Mouse (Mus musculus) gastrocnemius, adult 2 months (tissue): ENCODE measurements at regions not wholly inside any gene's neighbourhood (a gene's known extent, or its start where the extent isn't known, plus 50 kb on each side); places are given as distances from the start of the nearest gene placed in this dataset.

Experiments used
- DNase-seq: peaks from one replicate; pipeline ENCODE4 v3.0.0; 2022
- H3K27ac ChIP-seq: fragments of 200-600 bp; 2 replicates; pipeline ENCODE4 v1.8.1; 2022; ENCODE audit warnings: mild to moderate bottlenecking
- H3K4me3 ChIP-seq: fragments of 200-600 bp; 2 replicates; pipeline ENCODE4 v1.8.1; 2022; ENCODE audit warnings: mild to moderate bottlenecking, moderate library complexity
- CTCF ChIP-seq: fragments of 200-600 bp; IDR thresholded peaks from 2 replicates; pipeline ENCODE4 v1.8.1; 2022; ENCODE audit warnings: antibody characterized with exemption, mild to moderate bottlenecking, moderate library complexity
- intact Hi-C: fragments of 180-260 bp; cut with DNase I; formaldehyde crosslinking; loops from one replicate; pipeline ENCODE4 v1.15.1; 2025

DNA sequence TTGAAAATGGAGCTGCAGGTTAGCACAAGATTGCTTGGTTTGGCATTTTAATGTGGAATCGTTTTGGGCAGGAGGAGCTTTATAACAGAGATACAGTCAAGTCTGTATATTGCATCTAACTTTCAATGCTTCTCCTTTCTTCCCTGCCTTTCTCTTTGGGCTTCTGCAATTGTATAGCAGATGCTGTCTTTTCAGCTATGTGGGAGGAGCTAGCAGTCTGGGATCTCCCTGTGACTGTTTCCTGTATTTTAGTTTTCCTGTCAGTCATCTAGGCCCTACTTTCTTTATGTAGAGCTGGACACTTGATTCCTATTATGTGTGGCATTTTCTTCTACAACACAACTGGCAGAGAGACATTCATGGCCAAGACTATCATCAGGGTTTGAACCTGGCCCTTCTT, 313.5 kb downstream of the Bcl11a start:
- no peak overlapping the region for H3K27ac ChIP-seq
- intact Hi-C loops, result no loop called here
- no peak for DNase-seq
- H3K4me3 ChIP-seq, result no peak overlapping the region
- no peak for TF ChIP-seq CTCF

DNA sequence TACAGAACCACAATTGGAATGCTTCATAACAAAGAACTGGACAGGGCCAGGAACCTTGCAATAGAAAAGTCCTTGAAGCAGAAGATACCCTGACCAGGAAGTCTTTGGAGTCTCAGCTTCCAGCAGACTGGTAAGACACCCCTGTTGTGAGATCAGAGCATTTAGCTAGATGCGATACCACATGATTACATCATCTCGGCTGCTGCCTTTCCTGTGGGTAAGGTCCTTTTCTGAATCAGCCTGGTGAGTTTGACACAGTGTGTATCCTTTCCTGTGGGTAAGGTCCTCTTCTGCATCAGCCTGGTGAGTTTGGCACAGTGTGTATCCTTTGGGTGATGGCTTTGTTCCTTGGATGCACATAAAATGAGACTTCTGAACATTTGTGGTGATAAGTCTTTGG, 317.6 kb downstream of the Bcl11a start:
- TF ChIP-seq CTCF, result no peak
- DNase-seq, result no peak
- intact Hi-C loops, result no loop called here
- no peak overlapping the region for H3K4me3 ChIP-seq
- H3K27ac ChIP-seq, result no peak overlapping the region

DNA sequence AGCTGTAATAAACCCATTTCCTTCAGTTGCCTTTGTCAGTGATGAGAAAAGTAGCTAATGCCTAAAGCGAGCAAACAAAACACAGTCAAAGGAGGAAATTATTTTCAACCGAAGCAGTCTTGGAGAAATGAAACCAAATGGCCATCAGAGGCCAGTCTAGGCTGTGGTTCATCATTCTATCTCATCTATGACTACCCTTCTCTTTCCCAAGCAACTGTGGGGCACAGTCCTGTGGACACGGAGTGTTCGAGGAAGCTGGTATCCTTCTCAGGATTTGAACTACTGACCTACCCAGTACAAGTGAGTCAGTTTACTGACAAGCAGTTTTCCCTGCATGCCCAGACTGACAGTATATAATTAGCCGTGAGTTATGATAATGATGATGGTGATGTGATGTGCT, 319.1 kb downstream of the Bcl11a start:
- intact Hi-C loops, result no loop called here
- no peak for DNase-seq
- no peak overlapping the region for H3K4me3 ChIP-seq
- no peak for TF ChIP-seq CTCF
- no peak overlapping the region for H3K27ac ChIP-seq

DNA sequence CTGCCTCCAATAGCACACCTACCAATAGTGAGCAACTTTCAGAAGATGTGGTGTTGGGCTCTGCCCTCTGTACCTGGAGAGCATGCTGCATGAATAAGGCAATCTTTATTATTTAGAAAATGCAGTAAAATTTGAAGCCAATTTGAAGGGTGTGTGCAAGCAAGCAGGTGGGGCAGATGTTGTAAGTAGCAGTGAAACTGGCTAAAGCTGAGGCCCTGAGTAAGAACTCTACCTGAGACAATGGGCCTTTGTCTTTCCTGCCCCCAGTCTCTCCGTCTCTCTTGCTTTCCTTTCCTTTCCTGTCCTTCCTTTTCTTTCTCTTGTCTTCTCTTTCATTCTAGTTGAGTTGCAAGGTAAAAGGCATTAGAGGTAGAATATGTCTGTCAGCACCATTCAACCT, 319.9 kb downstream of the Bcl11a start:
- no peak for DNase-seq
- Histone ChIP-seq H3K27ac (no peak overlapping the region), H3K4me3 (no peak overlapping the region)
- intact Hi-C loops, result no loop called here
- no peak for TF ChIP-seq CTCF

DNA sequence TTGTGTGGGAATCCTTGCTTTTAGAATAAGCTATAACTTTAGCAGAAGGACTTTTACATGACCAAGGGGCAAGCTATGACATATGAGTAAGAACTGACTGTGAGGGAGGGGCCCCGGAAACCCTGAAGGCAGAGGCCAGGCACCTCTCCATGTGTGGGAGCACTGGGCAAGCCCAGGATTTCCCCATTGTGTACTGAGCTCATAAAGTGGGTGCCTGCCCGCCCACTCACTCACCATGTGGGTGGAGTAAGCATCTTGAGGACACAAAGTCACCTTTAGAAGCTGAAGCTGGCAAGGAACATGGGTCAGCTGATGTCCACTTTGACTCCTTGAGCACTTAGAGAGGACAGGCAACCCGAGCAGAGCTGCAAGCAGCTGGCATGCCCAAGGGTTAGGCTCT, 323.3 kb downstream of the Bcl11a start:
- Histone ChIP-seq H3K4me3 (no peak overlapping the region), H3K27ac (no peak overlapping the region)
- intact Hi-C loops, result no loop called here
- DNase-seq, result no peak
- TF ChIP-seq CTCF, result no peak

DNA sequence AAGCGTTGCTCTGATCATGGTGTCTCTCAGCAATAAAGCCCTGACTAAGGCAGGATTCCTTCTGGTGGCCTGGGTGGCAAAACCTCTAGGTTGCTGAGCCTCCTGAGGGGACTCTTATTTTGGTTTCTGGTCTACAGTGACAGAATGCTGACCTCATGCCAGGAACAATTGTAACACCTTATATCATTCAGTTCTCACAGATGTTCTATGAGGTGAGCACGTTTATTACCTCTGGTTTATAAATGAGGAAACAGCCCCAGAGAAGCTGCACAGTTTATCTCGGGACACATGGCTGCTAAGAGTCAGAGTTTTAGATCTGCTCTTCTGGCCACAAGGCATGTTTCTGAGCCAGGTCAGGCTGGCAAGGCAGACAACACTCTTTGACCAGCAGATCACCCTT, 324.3 kb downstream of the Bcl11a start:
- intact Hi-C loops, result no loop called here
- no peak for TF ChIP-seq CTCF
- Histone ChIP-seq H3K27ac (no peak overlapping the region), H3K4me3 (no peak overlapping the region)
- DNase-seq, result no peak

DNA sequence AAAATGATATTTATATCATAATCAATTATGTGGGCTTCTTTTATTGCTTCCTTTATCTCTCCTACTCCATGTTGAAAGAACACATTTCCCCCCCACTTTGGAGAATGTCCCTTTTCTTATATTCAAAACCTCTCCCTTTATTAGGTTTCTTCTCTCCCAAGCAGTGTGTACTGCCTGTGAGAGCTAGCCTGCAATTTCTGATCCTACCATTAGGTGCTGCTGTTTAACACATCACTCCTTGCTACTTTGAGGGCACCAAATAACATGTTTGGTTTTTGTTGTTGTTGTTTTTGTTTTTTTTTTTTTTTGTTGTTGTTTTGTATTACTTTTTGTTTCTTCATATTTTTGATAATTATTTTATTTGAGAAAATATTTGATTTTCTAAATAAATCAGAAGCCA, 336.9 kb downstream of the Bcl11a start:
- no peak for DNase-seq
- Histone ChIP-seq H3K4me3 (no peak overlapping the region), H3K27ac (no peak overlapping the region)
- intact Hi-C loops, result no loop called here
- TF ChIP-seq CTCF, result peak; percentile 72

DNA sequence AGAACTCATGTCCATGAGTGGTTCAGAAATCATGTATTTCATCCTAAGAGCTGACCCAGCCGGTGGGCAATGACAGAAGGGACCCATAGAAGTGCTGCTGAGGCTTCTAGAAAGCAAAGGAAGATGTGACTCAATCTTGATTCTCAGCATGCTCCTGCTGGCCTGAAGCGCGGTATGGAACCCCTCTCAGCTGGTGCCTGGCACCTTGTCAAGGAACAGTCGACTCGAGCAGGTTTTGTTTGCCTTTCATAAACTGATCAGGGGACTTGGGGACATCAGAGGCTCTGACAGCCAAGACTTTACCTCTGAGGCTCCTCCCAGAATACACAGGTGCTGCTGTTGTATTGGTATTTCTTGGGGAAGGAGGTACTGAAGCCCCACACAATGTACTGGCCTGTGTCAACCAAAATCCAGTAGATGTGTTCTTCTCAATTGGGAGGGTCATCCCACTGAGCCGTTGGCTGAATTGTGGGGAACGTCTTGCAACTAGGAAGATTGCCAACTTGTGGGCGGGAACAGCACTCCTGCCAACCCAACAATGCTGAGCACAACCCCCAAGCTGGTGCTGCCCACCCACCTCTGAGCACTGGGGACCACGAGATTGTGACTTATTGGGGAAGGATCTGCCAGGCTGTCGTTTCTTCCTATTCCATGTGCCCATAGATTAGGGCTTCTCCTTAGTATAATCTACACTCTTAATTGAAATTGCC, 344.4 kb downstream of the Bcl11a start:
- H3K27ac ChIP-seq, result no peak overlapping the region
- intact Hi-C loops, result no loop called here
- TF ChIP-seq CTCF, result no peak
- H3K4me3 ChIP-seq, result no peak overlapping the region
- DNase-seq, result no peak

DNA sequence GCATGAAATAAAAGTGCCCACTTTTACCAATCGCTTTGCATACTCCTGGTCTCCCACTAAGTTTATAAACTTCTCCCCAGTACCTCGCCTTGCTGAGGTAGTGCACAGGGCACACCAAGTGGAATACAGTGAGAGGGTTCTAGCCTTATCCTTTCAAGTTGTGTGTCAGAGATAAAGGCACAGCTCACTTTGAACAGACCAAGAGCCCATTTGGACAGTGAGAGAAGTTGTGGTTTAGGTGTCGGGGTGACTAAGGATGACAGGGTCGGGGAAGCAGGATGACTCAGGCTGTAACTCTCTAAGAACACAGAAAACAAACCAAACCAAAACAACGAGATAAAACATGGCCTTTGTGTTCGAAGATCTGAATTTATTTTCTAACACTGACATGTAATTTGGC, 345.4 kb downstream of the Bcl11a start:
- Histone ChIP-seq H3K4me3 (no peak overlapping the region), H3K27ac (no peak overlapping the region)
- intact Hi-C loops, result no loop called here
- DNase-seq, result no peak
- no peak for TF ChIP-seq CTCF

DNA sequence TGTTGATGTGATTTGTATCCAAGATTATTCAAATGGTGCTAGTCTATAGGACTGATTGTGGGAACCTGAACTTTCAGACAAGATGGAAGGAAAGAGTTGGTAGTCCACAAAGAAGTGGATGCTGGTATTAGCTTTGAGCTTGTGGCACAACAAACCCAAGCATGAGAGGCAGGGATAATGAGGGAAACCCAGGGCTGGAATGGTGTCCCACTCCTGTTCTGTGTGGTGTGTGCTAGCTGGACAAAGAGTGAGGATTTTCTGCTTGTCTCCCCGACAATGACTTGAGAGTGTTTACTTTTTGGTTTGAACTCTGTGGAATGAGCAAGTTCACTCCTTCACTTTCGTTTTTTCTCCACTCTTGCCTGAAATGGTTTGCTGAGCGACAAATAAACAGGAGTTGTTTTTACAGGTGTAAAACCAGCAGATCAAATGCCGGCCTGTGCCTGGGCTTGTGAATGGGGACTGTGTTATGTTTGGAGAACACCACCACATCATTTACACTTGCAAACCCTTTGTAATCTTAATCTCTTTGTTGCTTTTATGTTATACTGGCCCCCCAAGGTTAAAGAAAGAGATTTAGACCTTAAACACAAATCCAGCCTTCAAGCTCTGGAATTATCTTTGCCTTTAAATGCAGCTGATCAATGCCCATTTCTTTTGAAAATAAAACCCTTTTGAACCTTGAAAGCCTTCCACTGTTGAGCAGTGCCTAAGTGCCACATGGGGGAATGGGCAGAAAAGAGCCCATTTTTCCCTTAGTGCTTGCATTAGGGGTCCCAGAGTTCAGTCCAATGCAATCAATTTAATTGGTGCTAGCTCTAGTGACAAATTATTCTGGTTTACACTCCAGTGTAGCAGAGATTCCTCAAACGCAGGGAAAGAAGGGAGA, 349.4 kb downstream of the Bcl11a start:
- H3K27ac ChIP-seq, result no peak overlapping the region
- no peak for TF ChIP-seq CTCF
- intact Hi-C loops, result no loop called here
- no peak for DNase-seq
- no peak overlapping the region for H3K4me3 ChIP-seq

DNA sequence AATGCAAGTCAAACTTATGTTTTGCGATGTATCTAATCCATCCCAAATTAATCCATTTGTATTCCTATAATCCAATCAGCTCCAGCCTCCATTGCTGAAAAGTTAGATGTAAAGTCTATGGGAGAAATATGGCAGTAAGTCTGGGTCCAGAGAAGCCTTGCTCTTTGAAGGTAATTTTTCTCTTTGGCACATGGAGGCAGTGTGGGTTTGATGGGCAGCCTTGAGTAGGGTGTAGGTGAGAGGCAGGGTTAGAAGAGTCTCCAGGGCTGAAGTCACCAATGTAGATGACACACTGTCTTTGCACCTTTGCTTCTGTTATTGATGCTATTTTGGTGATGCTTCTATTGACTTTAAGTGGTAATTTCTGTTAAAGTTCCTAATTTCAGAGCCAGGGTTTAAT, 370.8 kb downstream of the Bcl11a start:
- Histone ChIP-seq H3K4me3 (no peak overlapping the region), H3K27ac (no peak overlapping the region)
- TF ChIP-seq CTCF, result peak; percentile 29; the same call in 1 of the 2 replicates
- DNase-seq, result no peak
- intact Hi-C loops, result no loop called here

DNA sequence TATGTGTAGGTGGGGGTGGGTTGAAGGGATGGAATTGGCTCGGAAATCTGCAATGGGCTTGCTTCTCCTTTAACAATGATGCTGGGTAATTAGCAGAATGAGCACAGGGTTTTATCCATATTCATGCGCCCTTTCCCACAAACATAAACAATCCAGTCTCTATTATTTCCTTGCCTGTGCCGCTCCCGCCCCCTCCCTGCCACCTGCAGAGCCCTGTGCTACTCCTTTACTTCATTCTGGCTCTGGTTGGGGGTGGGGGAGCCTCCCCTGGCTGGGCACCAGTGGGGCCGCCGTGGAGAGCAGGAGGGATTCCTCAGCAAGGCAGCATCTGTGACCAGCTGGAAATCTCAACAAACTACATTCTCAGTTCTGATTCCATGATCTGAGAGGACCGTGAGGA, 374.4 kb downstream of the Bcl11a start:
- TF ChIP-seq CTCF, result no peak
- intact Hi-C loops, result no loop called here
- H3K4me3 ChIP-seq, result no peak overlapping the region

DNA sequence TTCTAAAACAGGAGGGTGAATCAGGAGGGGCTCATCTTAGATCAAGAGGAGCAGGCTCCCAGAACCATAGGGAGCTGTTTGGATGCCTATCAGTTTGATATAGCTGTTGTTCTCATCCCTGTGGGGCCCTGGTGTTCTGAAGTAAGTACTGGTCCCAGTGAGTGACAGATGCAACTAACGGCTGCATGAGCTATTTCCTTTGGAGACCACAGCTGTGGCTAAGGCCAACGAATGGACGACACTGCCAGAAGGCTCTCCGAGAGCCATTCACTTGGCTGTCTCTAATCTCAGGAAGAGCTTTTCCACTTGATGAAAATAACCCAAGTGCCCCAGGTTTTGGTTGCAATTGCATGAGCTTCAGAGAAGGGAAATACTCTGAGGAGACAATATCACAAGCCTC, 386.8 kb downstream of the Bcl11a start:
- Histone ChIP-seq H3K4me3 (no peak overlapping the region), H3K27ac (no peak overlapping the region)
- no peak for DNase-seq
- intact Hi-C loops, result no loop called here
- TF ChIP-seq CTCF, result no peak

More for the DNA sequence above, 374.4 kb downstream of the Bcl11a start:
- no peak overlapping the region for H3K27ac ChIP-seq
- no peak for DNase-seq

DNA sequence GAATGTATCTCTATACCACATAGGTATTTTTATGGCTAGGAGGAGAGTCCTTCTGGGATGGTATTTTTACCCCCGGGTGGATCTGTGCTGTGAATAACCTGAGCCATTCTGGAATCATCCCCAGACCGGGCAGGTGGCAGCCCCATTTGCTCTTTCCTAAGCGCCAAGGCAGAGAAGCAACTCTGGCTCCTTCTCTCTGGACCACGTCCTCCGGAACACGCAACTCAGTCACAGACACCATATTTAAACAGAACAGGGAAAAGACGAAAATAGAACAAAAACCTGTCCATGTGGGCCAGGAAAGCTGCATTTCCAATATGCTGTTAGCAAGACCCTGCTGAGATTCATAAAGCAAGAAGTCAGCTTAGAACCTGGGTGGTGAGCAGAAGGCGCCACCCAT, 389.6 kb downstream of the Bcl11a start:
- Histone ChIP-seq H3K27ac (peak overlapping the region; percentile 25; the same call in 1 of the 2 replicates), H3K4me3 (no peak overlapping the region)
- peak; percentile 58 for DNase-seq
- intact Hi-C loops, result no loop called here
- no peak for TF ChIP-seq CTCF
